Mouse (Mus musculus): Measurements from ENCODE around the gene Fntb. TPM values are rescaled to one million over a fixed set of nuclear protein-coding genes. Genes with fewer than 3 reads are reported as not detected.
A peak's percentile ranks its signal among the peaks of the same experiment; 100 is the strongest.

Fntb gene
- 33.7 and 35.7 TPM in 2 replicates for polyA plus RNA-seq (2015; fragmentation: Nextera tagmentation; extraction: Ambion mirVana)

- no peaks in the 10 kb centered on the region for H3K27me3 ChIP-seq (replicated peaks)
- no peaks in the 10 kb centered on the region for H3K36me3 ChIP-seq
- ATAC-seq (ENCODE audit: insufficient read depth, low FRiP score, low read depth): peak; percentile 98
- H3K4me2 ChIP-seq: peak within 1 kb of the TSS; percentile 76
- peak within 1 kb of the TSS; percentile 65 for H3K27ac ChIP-seq
- H3K4me3 ChIP-seq (replicated peaks): peak within 1 kb of the TSS; percentile 71
- WGBS: under 1% methylated on average over 31 of the region's 31 CpGs
- H3K9me3 ChIP-seq: no peaks in the 10 kb centered on the region
- peaks cover 6% of the 10 kb centered on the region for H3K4me1 ChIP-seq
- H3K9ac ChIP-seq: peak within 1 kb of the TSS; percentile 54; the same call in 1 of the 2 replicates
These were observed at the start of gene Fntb, which contains the start of gene Churc1 for GRCm38 (mm10) chr12:76765354-76765851. TSS of gene Fntb (plus strand) at chr12:76765589. TSS of gene Churc1 (plus strand) at chr12:76765538.

- Histone ChIP-seq H3K9me3 (no peaks in the 10 kb centered on the region), H3K27ac (no peak overlapping the region), H3K27me3 (replicated peaks) (no peaks in the 10 kb centered on the region), H3K9ac (no peak overlapping the region), H3K4me1 (no peaks in the 10 kb centered on the region), H3K36me3 (no peaks in the 10 kb centered on the region), H3K4me3 (replicated peaks) (no peak overlapping the region), H3K4me2 (no peak overlapping the region)
- WGBS: 80% methylated on average over 4 of the region's 4 CpGs
- no peak for ATAC-seq (ENCODE audit: insufficient read depth, low FRiP score, low read depth)
These were observed 47.0 kb upstream of the Fntb start for GRCm38 (mm10) chr12:76718384-76718783.

GRCm38 (mm10) chr12:76720572-76720971, 44.8 kb upstream of the Fntb start:
- H3K27ac ChIP-seq: no peak overlapping the region
- no peaks in the 10 kb centered on the region for H3K36me3 ChIP-seq
- H3K4me1 ChIP-seq: no peaks in the 10 kb centered on the region
- no peaks in the 10 kb centered on the region for H3K27me3 ChIP-seq (replicated peaks)
- no peak overlapping the region for H3K9ac ChIP-seq
- H3K4me3 ChIP-seq (replicated peaks): no peak overlapping the region
- ATAC-seq (ENCODE audit: insufficient read depth, low FRiP score, low read depth): no peak
- H3K9me3 ChIP-seq: no peaks in the 10 kb centered on the region
- H3K4me2 ChIP-seq: no peak overlapping the region

- Histone ChIP-seq H3K4me1 (no peaks in the 10 kb centered on the region), H3K27ac (no peak overlapping the region), H3K9me3 (no peaks in the 10 kb centered on the region), H3K4me2 (no peak overlapping the region), H3K4me3 (replicated peaks) (no peak overlapping the region), H3K27me3 (replicated peaks) (no peaks in the 10 kb centered on the region), H3K9ac (no peak overlapping the region), H3K36me3 (no peaks in the 10 kb centered on the region)
- ATAC-seq (ENCODE audit: insufficient read depth, low FRiP score, low read depth): no peak
- 70% methylated on average over 3 of the region's 3 CpGs for WGBS
These were observed 43.4 kb upstream of the Fntb start for GRCm38 (mm10) chr12:76722026-76722425.

- no peak for ATAC-seq (ENCODE audit: insufficient read depth, low FRiP score, low read depth)
- H3K36me3 ChIP-seq: no peaks in the 10 kb centered on the region
- H3K9ac ChIP-seq: no peak overlapping the region
- H3K27me3 ChIP-seq (replicated peaks): no peaks in the 10 kb centered on the region
- no peaks in the 10 kb centered on the region for H3K4me1 ChIP-seq
- no peaks in the 10 kb centered on the region for H3K9me3 ChIP-seq
- no peak overlapping the region for H3K4me3 ChIP-seq (replicated peaks)
- H3K4me2 ChIP-seq: no peak overlapping the region
- 84% methylated on average over 4 of the region's 4 CpGs for WGBS
- H3K27ac ChIP-seq: no peak overlapping the region
These were observed 37.4 kb upstream of the Fntb start for GRCm38 (mm10) chr12:76727955-76728354.

- Histone ChIP-seq H3K4me1 (no peaks in the 10 kb centered on the region), H3K27me3 (replicated peaks) (no peaks in the 10 kb centered on the region), H3K4me2 (no peak overlapping the region), H3K9me3 (no peaks in the 10 kb centered on the region), H3K27ac (no peak overlapping the region), H3K4me3 (replicated peaks) (no peak overlapping the region), H3K9ac (no peak overlapping the region), H3K36me3 (no peaks in the 10 kb centered on the region)
- ATAC-seq (ENCODE audit: insufficient read depth, low FRiP score, low read depth): no peak
- WGBS: 77% methylated on average over 16 of the region's 16 CpGs
These were observed 14.4 kb upstream of the Fntb start for GRCm38 (mm10) chr12:76750866-76751459.

GRCm38 (mm10) chr12:76752652-76753318, 12.6 kb upstream of the Fntb start:
- H3K4me1 ChIP-seq: no peaks in the 10 kb centered on the region
- no peak overlapping the region for H3K4me3 ChIP-seq (replicated peaks)
- H3K36me3 ChIP-seq: no peaks in the 10 kb centered on the region
- no peaks in the 10 kb centered on the region for H3K27me3 ChIP-seq (replicated peaks)
- H3K4me2 ChIP-seq: no peak overlapping the region
- 45% methylated on average over 14 of the region's 14 CpGs for WGBS
- no peak for ATAC-seq (ENCODE audit: insufficient read depth, low FRiP score, low read depth)
- no peak overlapping the region for H3K9ac ChIP-seq
- H3K9me3 ChIP-seq: no peaks in the 10 kb centered on the region
- no peak overlapping the region for H3K27ac ChIP-seq

- WGBS: 29% methylated on average over 20 of the region's 20 CpGs
- Histone ChIP-seq H3K27me3 (replicated peaks) (no peaks in the 10 kb centered on the region), H3K9me3 (no peaks in the 10 kb centered on the region), H3K36me3 (no peaks in the 10 kb centered on the region), H3K4me3 (replicated peaks) (peak overlapping the region; percentile 71), H3K4me2 (peak overlapping the region; percentile 76), H3K4me1 (peaks cover 6% of the 10 kb centered on the region), H3K27ac (peak overlapping the region; percentile 3; the same call in 1 of the 2 replicates), H3K9ac (peak overlapping the region; percentile 54; the same call in 1 of the 2 replicates)
- ATAC-seq (ENCODE audit: insufficient read depth, low FRiP score, low read depth): no peak
These were observed 677 bp downstream of the Fntb start for GRCm38 (mm10) chr12:76765901-76766630.

- H3K4me2 ChIP-seq: no peak overlapping the region
- H3K27ac ChIP-seq: no peak overlapping the region
- no peak for ATAC-seq (ENCODE audit: insufficient read depth, low FRiP score, low read depth)
- whole genome bisulfite sequencing: 75% methylated on average over 5 of the region's 5 CpGs
- no peaks in the 10 kb centered on the region for H3K27me3 ChIP-seq (replicated peaks)
- H3K36me3 ChIP-seq: no peaks in the 10 kb centered on the region
- no peaks in the 10 kb centered on the region for H3K9me3 ChIP-seq
- H3K4me3 ChIP-seq (replicated peaks): no peak overlapping the region
- no peak overlapping the region for H3K9ac ChIP-seq
- H3K4me1 ChIP-seq: peaks cover 5% of the 10 kb centered on the region
These were observed 5.6 kb downstream of the Fntb start for GRCm38 (mm10) chr12:76770841-76771500.

- 83% methylated on average over 5 of the region's 5 CpGs for WGBS
- no peaks in the 10 kb centered on the region for H3K27me3 ChIP-seq (replicated peaks)
- no peak overlapping the region for H3K9ac ChIP-seq
- no peak overlapping the region for H3K4me2 ChIP-seq
- ATAC-seq (ENCODE audit: insufficient read depth, low FRiP score, low read depth): no peak
- no peak overlapping the region for H3K27ac ChIP-seq
- H3K9me3 ChIP-seq: no peaks in the 10 kb centered on the region
- H3K4me1 ChIP-seq: no peaks in the 10 kb centered on the region
- no peak overlapping the region for H3K4me3 ChIP-seq (replicated peaks)
- no peaks in the 10 kb centered on the region for H3K36me3 ChIP-seq
These were observed 6.2 kb downstream of the Fntb start for GRCm38 (mm10) chr12:76771540-76771939.

GRCm38 (mm10) chr12:76774652-76775051, 9.3 kb downstream of the Fntb start:
- Histone ChIP-seq H3K36me3 (0 out of 2 replicates have a peak, but pooled peaks cover 4% of the 10 kb centered on the region), H3K9me3 (no peaks in the 10 kb centered on the region), H3K4me3 (replicated peaks) (no peak overlapping the region), H3K4me1 (no peaks in the 10 kb centered on the region), H3K9ac (no peak overlapping the region), H3K4me2 (no peak overlapping the region), H3K27ac (no peak overlapping the region), H3K27me3 (replicated peaks) (no peaks in the 10 kb centered on the region)
- ATAC-seq (ENCODE audit: insufficient read depth, low FRiP score, low read depth): no peak
- 64% methylated on average over 3 of the region's 3 CpGs for WGBS
